ENCODE assay signal across 7 mouse cellular contexts in the genomic region with DNA sequence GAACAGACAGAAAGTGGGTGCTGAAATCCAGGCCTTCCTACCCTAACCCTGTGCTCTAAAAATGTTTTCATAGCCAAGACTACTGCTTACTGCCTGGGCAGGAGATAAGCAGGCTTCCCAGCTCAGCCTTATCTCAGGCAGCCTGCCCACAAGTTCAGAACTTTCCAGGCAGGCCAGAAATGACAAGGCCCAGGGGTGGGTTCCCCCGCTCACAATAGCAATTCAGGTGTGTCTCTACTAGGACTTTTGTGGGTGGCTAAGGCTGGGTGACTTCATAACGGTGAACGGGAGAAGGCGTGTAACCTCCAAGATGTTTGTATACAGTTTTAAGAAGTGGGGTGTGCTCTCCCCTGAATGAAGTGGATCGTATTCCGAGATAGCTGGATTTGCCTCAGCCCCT. TPM values are rescaled to one million over a fixed set of nuclear protein-coding genes. Genes with fewer than 3 reads are reported as not detected.
DNase-seq lines count a peak whose midpoint lies in the region; ATAC-seq and TF ChIP-seq lines count a peak whose summit lies in the region.

No protein-coding gene starts in this region.

- peak; percentile 81 for DNase-seq in 416B (ENCODE audit: low read depth)
- DNase-seq in intestine, embryonic 14.5 days (ENCODE audit: low spot score) = peak; percentile 56
- DNase-seq in urinary bladder, postnatal 4 days (ENCODE audit: low spot score in 2 of 2) = no peak
- DNase-seq in left cerebral cortex, postnatal 36 days (ENCODE audit: low spot score in 2 of 2) = no peak

- WGBS in forebrain, embryonic 12.5 days = 13% methylated on average over 6 of the region's 6 CpGs
- WGBS in intestine, embryonic 14.5 days = 8% methylated on average over 6 of the region's 6 CpGs
- 14% methylated on average over 6 of the region's 6 CpGs for WGBS in midbrain, embryonic 16.5 days

- H3K4me2 ChIP-seq in forebrain, embryonic 12.5 days = peak overlapping the region; percentile 53
- peak overlapping the region; percentile 68 for H3K4me2 ChIP-seq in intestine, embryonic 14.5 days (ENCODE audit: low read length)
- H3K4me2 ChIP-seq in midbrain, embryonic 16.5 days (ENCODE audit: low read length) = peak overlapping the region; percentile 79

- peaks cover 53% of the 10 kb centered on the region for H3K36me3 ChIP-seq in E14TG2a.4 (ENCODE audit: insufficient read depth, low read length)
- H3K36me3 ChIP-seq in forebrain, embryonic 12.5 days (replicated peaks) = peaks cover 50% of the 10 kb centered on the region
- peaks cover 33% of the 10 kb centered on the region for H3K36me3 ChIP-seq in intestine, embryonic 14.5 days (ENCODE audit: control insufficient read depth, insufficient read depth, low read length)
- peaks cover 14% of the 10 kb centered on the region for H3K36me3 ChIP-seq in midbrain, embryonic 16.5 days (ENCODE audit: control insufficient read depth, insufficient read depth, low read length)

- H3K4me1 ChIP-seq in E14TG2a.4 (replicated peaks; ENCODE audit: low read depth, low read length) = peaks cover 80% of the 10 kb centered on the region
- peaks cover 18% of the 10 kb centered on the region for H3K4me1 ChIP-seq in forebrain, embryonic 12.5 days
- peaks cover 9% of the 10 kb centered on the region for H3K4me1 ChIP-seq in intestine, embryonic 14.5 days (replicated peaks; ENCODE audit: control insufficient read depth, insufficient read depth, low read length)
- peaks cover 6% of the 10 kb centered on the region for H3K4me1 ChIP-seq in midbrain, embryonic 16.5 days (ENCODE audit: control insufficient read depth, insufficient read depth, low read length)

- no peaks in the 10 kb centered on the region for H3K9me3 ChIP-seq in E14TG2a.4 (ENCODE audit: low read length)
- no peaks in the 10 kb centered on the region for H3K9me3 ChIP-seq in forebrain, embryonic 12.5 days
- H3K9me3 ChIP-seq in intestine, embryonic 14.5 days (ENCODE audit: control insufficient read depth, low read length) = no peaks in the 10 kb centered on the region
- H3K9me3 ChIP-seq in midbrain, embryonic 16.5 days (replicated peaks; ENCODE audit: control insufficient read depth, low read length, poor library complexity, severe bottlenecking) = no peaks in the 10 kb centered on the region

- intact Hi-C loops in left cerebral cortex, postnatal 36 days (cut with DNase I) = no loop called here

- peak; percentile 8; the same call in 1 of the 2 replicates for ATAC-seq in forebrain, embryonic 12.5 days (ENCODE audit: low FRiP score)
- ATAC-seq in intestine, embryonic 14.5 days (replicated peaks; ENCODE audit: low FRiP score, low TSS enrichment, low read depth) = no peak
- peak; percentile 12 for ATAC-seq in midbrain, embryonic 16.5 days

- H3K27me3 ChIP-seq in E14TG2a.4 (ENCODE audit: insufficient read depth, low read length) = no peaks in the 10 kb centered on the region
- H3K27me3 ChIP-seq in forebrain, embryonic 12.5 days = no peaks in the 10 kb centered on the region
- H3K27me3 ChIP-seq in intestine, embryonic 14.5 days (replicated peaks; ENCODE audit: control insufficient read depth, insufficient read depth, low read length) = no peaks in the 10 kb centered on the region
- H3K27me3 ChIP-seq in midbrain, embryonic 16.5 days (ENCODE audit: control insufficient read depth, insufficient read depth, low read depth, low read length) = no peaks in the 10 kb centered on the region

- H3K9ac ChIP-seq in forebrain, embryonic 12.5 days = peak overlapping the region; percentile 83
- H3K9ac ChIP-seq in intestine, embryonic 14.5 days (ENCODE audit: low read length) = peak overlapping the region; percentile 67
- H3K9ac ChIP-seq in midbrain, embryonic 16.5 days (ENCODE audit: low read depth, low read length) = peak overlapping the region; percentile 76

- peak overlapping the region; percentile 96 for H3K4me3 ChIP-seq in E14TG2a.4 (replicated peaks; ENCODE audit: low read length)
- peak overlapping the region; percentile 88 for H3K4me3 ChIP-seq in forebrain, embryonic 12.5 days (replicated peaks)
- H3K4me3 ChIP-seq in intestine, embryonic 14.5 days (ENCODE audit: low read depth, low read length) = peak overlapping the region; percentile 63
- H3K4me3 ChIP-seq in midbrain, embryonic 16.5 days (ENCODE audit: low read depth, low read length) = peak overlapping the region; percentile 57

- TF ChIP-seq CTCF in E14TG2a.4 (conservative IDR thresholded peaks at IDR 0.05; ENCODE audit: low read length) = no peak

- peak overlapping the region; percentile 98 for H3K27ac ChIP-seq in forebrain, embryonic 12.5 days
- peak overlapping the region; percentile 94; the same call in 1 of the 2 replicates for H3K27ac ChIP-seq in intestine, embryonic 14.5 days (ENCODE audit: low read depth)
- H3K27ac ChIP-seq in midbrain, embryonic 16.5 days (ENCODE audit: low read length) = peak overlapping the region; percentile 94

RNA-seq across cellular contexts. Expression of gene Hmbs, which starts 0.7 kb away (rescaled TPM):
- polyA plus RNA-seq in forebrain, embryonic 12.5 days (2016; fragmentation: Nextera tagmentation; extraction: Ambion mirVana) = 107 and 115 TPM in 2 replicates
- 122 and 128 TPM in 2 replicates for polyA plus RNA-seq in intestine, embryonic 14.5 days (2014; fragmentation: Nextera tagmentation; extraction: Ambion mirVana)
- 54.7 and 56.2 TPM in 2 replicates for polyA plus RNA-seq in midbrain, embryonic 16.5 days (2015; fragmentation: Nextera tagmentation; extraction: Ambion mirVana)
- total RNA-seq in left cerebral cortex, postnatal 36 days (2021) = 10 to 100 TPM; 17.9 to 18.0 TPM

RNA-seq across cellular contexts. Expression of gene H2afx, which starts 8.8 kb away (rescaled TPM):
- 477 and 482 TPM in 2 replicates for polyA plus RNA-seq in forebrain, embryonic 12.5 days (2016; fragmentation: Nextera tagmentation; extraction: Ambion mirVana)
- 302 and 311 TPM in 2 replicates for polyA plus RNA-seq in intestine, embryonic 14.5 days (2014; fragmentation: Nextera tagmentation; extraction: Ambion mirVana)
- polyA plus RNA-seq in midbrain, embryonic 16.5 days (2015; fragmentation: Nextera tagmentation; extraction: Ambion mirVana) = 112 and 124 TPM in 2 replicates
- total RNA-seq in left cerebral cortex, postnatal 36 days (2021) = 10 to 100 TPM; 53.2 to 62.5 TPM

RNA-seq across cellular contexts. Expression of gene Dpagt1, which starts 17.5 kb away (rescaled TPM):
- 38.9 and 39.3 TPM in 2 replicates for polyA plus RNA-seq in forebrain, embryonic 12.5 days (2016; fragmentation: Nextera tagmentation; extraction: Ambion mirVana)
- polyA plus RNA-seq in intestine, embryonic 14.5 days (2014; fragmentation: Nextera tagmentation; extraction: Ambion mirVana) = 45.4 and 46.2 TPM in 2 replicates
- polyA plus RNA-seq in midbrain, embryonic 16.5 days (2015; fragmentation: Nextera tagmentation; extraction: Ambion mirVana) = 36.1 and 39.6 TPM in 2 replicates
- 10 to 100 TPM; 12.3 to 15.8 TPM for total RNA-seq in left cerebral cortex, postnatal 36 days (2021)

RNA-seq across cellular contexts. Expression of gene Vps11, which starts 18.2 kb away (rescaled TPM):
- polyA plus RNA-seq in forebrain, embryonic 12.5 days (2016; fragmentation: Nextera tagmentation; extraction: Ambion mirVana) = 31.5 and 34.8 TPM in 2 replicates
- 25.3 and 29.5 TPM in 2 replicates for polyA plus RNA-seq in intestine, embryonic 14.5 days (2014; fragmentation: Nextera tagmentation; extraction: Ambion mirVana)
- 40.6 and 45.6 TPM in 2 replicates for polyA plus RNA-seq in midbrain, embryonic 16.5 days (2015; fragmentation: Nextera tagmentation; extraction: Ambion mirVana)
- 10 to 100 TPM; 52.5 to 55.5 TPM for total RNA-seq in left cerebral cortex, postnatal 36 days (2021)

RNA-seq across cellular contexts. Expression of gene C2cd2l, which starts 23.2 kb away (rescaled TPM):
- polyA plus RNA-seq in forebrain, embryonic 12.5 days (2016; fragmentation: Nextera tagmentation; extraction: Ambion mirVana) = 16.5 and 16.9 TPM in 2 replicates
- 5.7 and 5.8 TPM in 2 replicates for polyA plus RNA-seq in intestine, embryonic 14.5 days (2014; fragmentation: Nextera tagmentation; extraction: Ambion mirVana)
- polyA plus RNA-seq in midbrain, embryonic 16.5 days (2015; fragmentation: Nextera tagmentation; extraction: Ambion mirVana) = 22.3 and 24.8 TPM in 2 replicates
- total RNA-seq in left cerebral cortex, postnatal 36 days (2021) = 100 to 1,000 TPM; 213 to 219 TPM

Comparison
In these comparisons a context has a peak if more than half of its experiments do, and no peak if none do; other contexts are left out.
1. DNase-seq: peak in 416B (single experiment) and intestine, embryonic 14.5 days (single experiment); none in urinary bladder, postnatal 4 days (0 of 2) and left cerebral cortex, postnatal 36 days (0 of 2).
2. Peak in every context shown above with its lines, with median percentiles within 50 percentile points of each other: H3K4me3 ChIP-seq, H3K27ac ChIP-seq, H3K4me2 ChIP-seq and H3K9ac ChIP-seq.